Mouse (Mus musculus): ENCODE data around the gene Alk. TPM values are rescaled to one million over a fixed set of nuclear protein-coding genes. Genes with fewer than 3 reads are reported as not detected.

Alk gene
- total and polyA plus RNA-seq, 3 experiments, result 0.02 TPM; not detected in 2

DNA sequence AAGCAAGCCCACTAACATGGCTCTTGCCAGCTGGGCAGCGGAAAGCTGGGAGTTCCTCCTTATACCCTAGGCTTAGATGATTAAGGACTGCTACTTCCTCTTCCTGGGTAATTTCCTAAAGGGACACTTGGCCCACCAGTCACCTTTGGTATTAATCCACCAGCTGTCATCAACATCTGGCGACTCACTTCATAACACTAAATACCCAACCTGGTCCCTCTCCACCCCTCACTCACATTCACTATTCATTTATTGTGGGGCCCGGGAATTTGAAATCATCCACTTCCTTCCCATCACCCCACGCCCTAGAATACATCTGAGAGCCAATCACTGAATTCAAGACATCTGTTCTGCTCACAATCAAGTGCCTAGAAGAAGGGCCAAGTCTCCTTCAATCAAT is 235.4 kb downstream of the Alk start:
- Histone ChIP-seq H3K4me3 (no peak overlapping the region), H3K27me3 (ENCODE audit: control insufficient read depth, insufficient read depth, low read length) (no peaks in the 10 kb centered on the region), H3K36me3 (ENCODE audit: control insufficient read depth, insufficient read depth, low read length) (no peaks in the 10 kb centered on the region), H3K27ac (no peak overlapping the region), H3K4me1 (ENCODE audit: control insufficient read depth, insufficient read depth, low read length) (no peaks in the 10 kb centered on the region), H3K79me2 (replicated peaks; ENCODE audit: control insufficient read depth, insufficient read depth, low read length) (no peaks in the 10 kb centered on the region), H3K9ac (ENCODE audit: low read depth, low read length) (no peak overlapping the region)
- 56% methylated on average over 4 of the region's 4 CpGs for WGBS
- no peak for TF ChIP-seq CTCF (IDR thresholded peaks at IDR 0.05)
- intact Hi-C loops (cut with DNase I), result no loop called here
- DNase-seq, result peak in 1 of 2 experiments; percentile 5

DNA sequence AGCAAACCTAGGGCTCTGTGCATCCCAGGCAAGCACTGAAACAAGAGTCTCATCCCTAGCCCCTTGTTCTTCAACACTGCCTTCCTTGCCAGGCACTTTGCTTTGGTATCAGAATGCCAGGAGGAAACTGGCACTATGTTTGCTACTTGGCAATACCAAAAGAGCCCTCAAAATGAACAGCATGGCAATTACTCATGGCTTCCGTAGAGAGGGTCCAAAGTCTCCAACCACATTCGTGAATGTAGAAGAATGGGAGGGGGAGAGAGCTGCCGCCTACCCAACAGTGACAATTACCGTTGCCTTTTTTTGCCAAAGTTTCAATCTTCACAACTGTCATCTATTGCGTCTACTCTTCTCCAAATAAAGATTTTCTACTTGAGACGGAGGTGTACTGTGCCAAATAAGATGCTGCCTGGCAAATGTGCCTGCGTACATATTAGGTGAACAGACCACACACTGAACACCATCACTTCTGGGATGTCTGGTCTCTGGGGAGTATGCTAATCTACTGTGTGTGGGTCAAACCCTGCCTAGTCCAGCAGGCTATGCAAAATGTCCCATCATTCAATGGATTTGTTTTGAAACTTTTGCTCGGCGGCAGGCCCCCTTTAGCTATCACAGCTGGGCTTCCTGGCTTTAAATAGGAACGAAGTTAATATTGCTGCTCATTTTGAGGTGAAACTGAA is 241.5 kb downstream of the Alk start:
- Histone ChIP-seq H3K27ac (no peak overlapping the region), H3K9ac (ENCODE audit: low read depth, low read length) (no peak overlapping the region), H3K4me3 (no peak overlapping the region), H3K79me2 (replicated peaks; ENCODE audit: control insufficient read depth, insufficient read depth, low read length) (no peaks in the 10 kb centered on the region), H3K36me3 (ENCODE audit: control insufficient read depth, insufficient read depth, low read length) (no peaks in the 10 kb centered on the region), H3K27me3 (ENCODE audit: control insufficient read depth, insufficient read depth, low read length) (no peaks in the 10 kb centered on the region), H3K4me1 (ENCODE audit: control insufficient read depth, insufficient read depth, low read length) (no peaks in the 10 kb centered on the region)
- intact Hi-C loops (cut with DNase I), result no loop called here
- 80% methylated on average over 10 of the region's 10 CpGs for WGBS
- no peak for DNase-seq
- no peak for TF ChIP-seq POLR2A (IDR thresholded peaks at IDR 0.05; ENCODE audit: insufficient read depth, low read depth, low read length)
- no peak for TF ChIP-seq EP300 (IDR thresholded peaks at IDR 0.05; ENCODE audit: insufficient read depth, low read depth, low read length)
- no peak for TF ChIP-seq CTCF (IDR thresholded peaks at IDR 0.05)

DNA sequence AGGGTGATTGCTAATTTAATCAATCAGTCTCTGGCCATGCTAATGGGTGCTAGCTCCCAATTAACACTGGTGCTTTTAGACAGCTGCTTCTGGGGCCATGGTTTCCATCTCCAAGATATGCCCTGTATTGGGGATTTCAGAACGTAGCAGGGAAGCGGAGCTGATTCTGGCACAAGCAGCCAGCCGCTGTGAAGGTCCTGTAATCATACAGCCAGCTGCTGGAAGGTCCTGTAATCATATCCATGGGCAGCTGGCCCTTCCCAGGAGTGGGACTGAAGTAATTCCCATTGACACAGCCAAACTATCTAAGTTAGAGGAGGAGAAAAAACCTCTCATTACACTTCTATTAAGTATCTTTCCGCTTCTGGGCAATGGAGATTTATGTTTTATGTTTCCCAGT is 242.5 kb downstream of the Alk start:
- Histone ChIP-seq H3K9ac (ENCODE audit: low read depth, low read length) (no peak overlapping the region), H3K36me3 (ENCODE audit: control insufficient read depth, insufficient read depth, low read length) (no peaks in the 10 kb centered on the region), H3K4me1 (ENCODE audit: control insufficient read depth, insufficient read depth, low read length) (no peaks in the 10 kb centered on the region), H3K27me3 (ENCODE audit: control insufficient read depth, insufficient read depth, low read length) (no peaks in the 10 kb centered on the region), H3K4me3 (no peak overlapping the region), H3K79me2 (replicated peaks; ENCODE audit: control insufficient read depth, insufficient read depth, low read length) (no peaks in the 10 kb centered on the region), H3K27ac (no peak overlapping the region)
- intact Hi-C loops (cut with DNase I), result no loop called here
- 67% methylated on average over 4 of the region's 4 CpGs for WGBS
- no peak for DNase-seq
- no peak for TF ChIP-seq CTCF (IDR thresholded peaks at IDR 0.05)
- TF ChIP-seq EP300 (IDR thresholded peaks at IDR 0.05; ENCODE audit: insufficient read depth, low read depth, low read length), result no peak
- TF ChIP-seq POLR2A (IDR thresholded peaks at IDR 0.05; ENCODE audit: insufficient read depth, low read depth, low read length), result no peak

DNA sequence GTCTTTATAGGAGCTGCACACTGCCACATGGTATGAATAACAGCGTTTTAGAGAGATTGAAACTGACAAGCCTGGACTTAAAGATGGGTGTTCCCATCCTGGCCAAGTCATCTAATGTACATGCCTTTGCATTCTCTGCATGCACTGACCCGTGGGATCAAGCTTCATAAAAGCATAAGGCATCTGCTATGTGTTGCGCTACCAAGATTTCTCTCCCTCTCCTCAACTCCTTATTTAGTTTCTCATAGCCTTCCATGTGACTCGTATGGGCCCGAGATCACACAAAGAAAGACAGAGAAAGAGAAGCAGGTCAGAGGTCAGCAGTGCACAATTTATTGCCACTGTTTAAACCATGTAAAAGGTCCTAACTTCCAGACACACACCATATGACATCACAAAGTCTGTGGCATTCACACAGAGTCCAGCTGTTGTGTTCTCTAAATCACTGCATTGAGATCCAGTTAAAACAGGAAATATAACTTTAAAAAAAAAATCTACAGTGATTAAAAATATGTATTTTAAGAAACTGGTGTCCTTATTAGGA is 247.6 kb downstream of the Alk start:
- 58% methylated on average over 5 of the region's 5 CpGs for WGBS
- intact Hi-C loops (cut with DNase I), result no loop called here

DNA sequence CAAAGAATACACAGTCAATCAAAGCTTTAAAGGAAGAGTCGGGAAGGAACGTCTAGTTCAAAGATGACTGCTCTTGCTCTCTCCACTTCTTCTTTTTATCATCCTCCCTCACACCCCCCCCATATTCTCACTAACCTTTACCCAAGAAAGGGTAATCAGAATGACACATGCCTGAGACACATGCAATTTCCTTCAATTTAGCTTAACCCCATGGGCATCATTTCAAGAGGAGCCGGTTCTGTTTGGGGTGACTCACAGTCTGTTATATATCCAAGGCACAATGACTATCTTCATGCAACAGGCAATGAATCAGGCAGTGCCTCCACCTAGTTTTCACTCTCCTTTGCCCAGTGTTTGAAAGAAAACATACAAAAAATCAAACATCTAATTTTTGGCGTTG is 265.0 kb downstream of the Alk start:
- Histone ChIP-seq H3K79me2 (replicated peaks; ENCODE audit: control insufficient read depth, insufficient read depth, low read length) (no peaks in the 10 kb centered on the region), H3K4me3 (no peak overlapping the region), H3K4me1 (ENCODE audit: control insufficient read depth, insufficient read depth, low read length) (no peaks in the 10 kb centered on the region), H3K9ac (ENCODE audit: low read depth, low read length) (no peak overlapping the region), H3K27ac (no peak overlapping the region), H3K36me3 (ENCODE audit: control insufficient read depth, insufficient read depth, low read length) (no peaks in the 10 kb centered on the region), H3K27me3 (ENCODE audit: control insufficient read depth, insufficient read depth, low read length) (no peaks in the 10 kb centered on the region)
- 89% methylated on average over 4 of the region's 4 CpGs for WGBS
- no peak for DNase-seq
- intact Hi-C loops (cut with DNase I), result no loop called here
- no peak for TF ChIP-seq CTCF (IDR thresholded peaks at IDR 0.05)
- no peak for TF ChIP-seq POLR2A (IDR thresholded peaks at IDR 0.05; ENCODE audit: insufficient read depth, low read depth, low read length)
- no peak for TF ChIP-seq EP300 (IDR thresholded peaks at IDR 0.05; ENCODE audit: insufficient read depth, low read depth, low read length)

More for the DNA sequence above, 247.6 kb downstream of the Alk start:
- Histone ChIP-seq H3K4me1 (ENCODE audit: control insufficient read depth, insufficient read depth, low read length) (no peaks in the 10 kb centered on the region), H3K4me3 (no peak overlapping the region), H3K9ac (ENCODE audit: low read depth, low read length) (no peak overlapping the region), H3K27ac (no peak overlapping the region), H3K27me3 (ENCODE audit: control insufficient read depth, insufficient read depth, low read length) (no peaks in the 10 kb centered on the region), H3K36me3 (ENCODE audit: control insufficient read depth, insufficient read depth, low read length) (no peaks in the 10 kb centered on the region), H3K79me2 (replicated peaks; ENCODE audit: control insufficient read depth, insufficient read depth, low read length) (no peaks in the 10 kb centered on the region)
- TF ChIP-seq CTCF (IDR thresholded peaks at IDR 0.05) (no peak), EP300 (IDR thresholded peaks at IDR 0.05; ENCODE audit: insufficient read depth, low read depth, low read length) (no peak), POLR2A (IDR thresholded peaks at IDR 0.05; ENCODE audit: insufficient read depth, low read depth, low read length) (no peak)
- no peak for DNase-seq

DNA sequence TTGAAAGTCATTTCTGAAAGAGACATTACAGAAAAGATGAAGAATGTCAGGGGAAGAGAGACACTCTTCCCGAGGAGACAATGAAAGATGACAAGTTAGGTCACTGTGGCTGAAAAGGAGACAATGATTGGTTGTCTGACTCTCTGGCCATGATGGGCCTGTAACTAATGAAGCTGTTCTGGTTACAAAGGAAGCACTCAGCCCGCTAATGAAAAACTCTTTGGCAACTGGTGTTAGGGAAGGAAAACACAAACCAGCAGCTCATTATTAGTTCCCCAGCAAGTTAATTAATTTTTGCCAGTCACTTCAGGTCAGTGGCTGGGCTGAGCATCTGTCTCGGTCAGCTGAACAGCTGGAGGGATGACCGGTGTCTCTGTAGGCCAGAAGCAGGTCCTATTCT is 271.5 kb downstream of the Alk start:
- H3K9ac ChIP-seq (ENCODE audit: low read depth, low read length), result no peak overlapping the region
- no peaks in the 10 kb centered on the region for H3K4me1 ChIP-seq (ENCODE audit: control insufficient read depth, insufficient read depth, low read length)
- H3K27ac ChIP-seq, result no peak overlapping the region
- 76% methylated on average over 4 of the region's 4 CpGs for WGBS
- TF ChIP-seq CTCF (IDR thresholded peaks at IDR 0.05) (no peak), POLR2A (IDR thresholded peaks at IDR 0.05; ENCODE audit: insufficient read depth, low read depth, low read length) (no peak), EP300 (IDR thresholded peaks at IDR 0.05; ENCODE audit: insufficient read depth, low read depth, low read length) (no peak)
- DNase-seq, result no peak
- H3K36me3 ChIP-seq (ENCODE audit: control insufficient read depth, insufficient read depth, low read length), result no peaks in the 10 kb centered on the region
- H3K79me2 ChIP-seq (replicated peaks; ENCODE audit: control insufficient read depth, insufficient read depth, low read length), result no peaks in the 10 kb centered on the region
- no peaks in the 10 kb centered on the region for H3K27me3 ChIP-seq (ENCODE audit: control insufficient read depth, insufficient read depth, low read length)
- intact Hi-C loops (cut with DNase I), result no loop called here
- no peak overlapping the region for H3K4me3 ChIP-seq
